Mouse (Mus musculus) brain, embryonic 18.5 days (tissue): Measurements from ENCODE around the gene Fam122b.

Experiments
- DNase-seq: peaks from one replicate; pipeline ENCODE4 v3.0.0-alpha.2; 2012; ENCODE audit warnings: low read depth, low spot score

Gene Fam122b

DNA sequence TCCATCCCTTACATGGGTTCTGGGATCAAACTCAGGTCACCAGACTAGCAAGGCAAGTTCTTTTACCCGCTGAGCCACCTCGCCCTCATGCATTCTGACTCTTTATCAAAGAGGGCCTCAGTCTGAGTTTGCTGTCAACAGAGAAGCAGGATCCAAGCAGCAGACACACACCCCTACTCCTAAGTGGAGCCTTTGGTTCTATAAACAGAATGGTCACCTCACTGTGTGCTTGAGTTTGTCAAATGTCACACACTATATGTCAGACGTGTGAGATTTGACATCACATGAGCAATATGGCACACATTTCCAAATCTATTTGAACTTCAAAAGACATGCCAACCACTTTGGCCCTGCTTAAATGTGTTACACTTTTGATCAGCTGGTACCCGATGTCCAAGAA is 71.9 kb downstream of the Fam122b start:
- no peak for DNase-seq

DNA sequence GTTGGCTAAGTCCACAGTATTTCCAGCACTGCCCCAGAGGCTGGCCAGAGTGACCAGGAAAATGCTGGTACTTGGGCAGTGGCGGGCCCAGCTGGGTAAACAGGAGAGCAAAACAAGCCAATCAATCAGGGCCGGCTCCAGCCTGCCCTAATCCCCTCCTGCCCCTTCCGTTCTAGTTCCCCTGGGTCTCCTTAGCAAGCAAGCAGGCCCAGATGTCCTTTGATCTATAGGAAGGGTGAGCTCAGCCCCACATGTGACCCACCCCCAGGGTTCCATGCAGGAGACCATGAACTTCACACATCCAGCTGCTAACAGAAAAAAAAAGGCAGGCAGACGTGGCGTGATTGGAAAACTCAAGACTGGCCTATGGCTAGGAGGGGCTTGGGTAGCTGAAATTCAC is 73.2 kb downstream of the Fam122b start:
- no peak for DNase-seq
